Mouse (Mus musculus): ENCODE measurements around the gene Ovca2.

The Ovca2 gene

DNA sequence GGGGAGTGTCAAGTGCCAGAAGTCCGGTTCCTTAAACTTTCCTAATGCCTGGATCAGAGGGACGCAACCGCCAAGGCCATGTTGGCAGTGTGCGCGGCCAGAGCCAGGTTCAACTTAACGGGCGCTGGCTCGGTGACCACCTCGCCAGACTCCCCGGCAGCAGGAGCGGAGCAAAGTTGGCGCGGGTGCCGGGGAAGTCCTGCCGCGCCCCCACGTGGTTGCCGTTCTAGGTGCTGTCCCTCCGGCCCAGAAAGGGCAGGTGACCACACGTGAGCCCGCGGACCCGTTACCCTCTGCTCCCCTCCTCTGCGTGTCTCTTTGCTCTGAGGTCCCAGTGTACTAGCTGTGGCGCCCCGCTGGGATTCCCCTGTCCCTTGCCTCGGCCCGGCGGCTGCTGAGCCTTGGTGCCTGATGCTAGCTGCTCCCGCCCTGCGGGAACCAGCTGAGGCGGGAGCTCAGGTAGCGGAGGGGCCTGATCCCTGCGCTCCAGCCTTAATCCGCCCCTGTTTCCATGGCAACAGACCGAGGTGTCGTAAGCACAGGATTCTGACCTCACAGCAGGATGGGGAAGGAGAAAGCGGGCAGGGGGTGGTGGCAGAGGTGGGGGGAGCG lies 16.3 kb upstream of the Ovca2 start:
- in situ Hi-C loops (cut with MboI, MseI) = loop anchor here (5.0 kb wide), 1 partner anchor 87 kb away; no protein-coding TSS in a partner anchor

DNA sequence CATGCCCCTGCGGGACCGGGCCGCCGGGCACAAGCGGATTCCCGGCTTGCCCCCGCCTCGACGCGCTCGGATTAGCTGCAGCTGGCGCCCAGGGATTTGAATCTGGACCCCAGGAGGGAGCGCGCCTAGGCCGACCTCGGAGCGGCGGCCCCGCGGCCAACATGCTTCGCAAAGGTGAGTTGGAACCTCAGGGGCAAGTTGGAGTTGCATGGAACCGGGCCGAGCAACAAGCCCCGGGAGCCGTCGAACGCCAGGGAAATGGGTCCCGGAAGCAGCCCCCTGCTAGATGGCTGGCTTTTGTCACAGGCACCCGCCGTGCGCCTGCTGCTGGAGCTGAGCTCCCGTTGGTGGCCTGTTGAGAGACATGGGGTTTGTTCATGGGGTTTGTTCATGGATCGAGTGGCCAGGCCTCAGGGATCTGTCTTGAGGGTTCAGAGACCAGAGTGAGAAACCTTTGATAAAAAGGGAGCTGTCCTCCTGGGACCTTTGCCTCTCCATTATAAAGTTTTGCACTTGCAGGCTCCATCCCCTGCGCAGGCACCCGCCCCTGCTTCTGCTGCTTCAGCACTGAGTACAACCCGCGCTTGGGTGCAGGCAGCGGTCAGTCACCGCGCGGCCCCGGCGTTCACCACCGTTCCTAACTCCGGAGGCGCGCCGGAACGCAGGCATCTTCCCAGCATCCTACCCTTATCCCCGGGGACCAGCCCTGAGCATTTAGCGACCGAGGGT lies 15.7 kb upstream of the Ovca2 start:
- in situ Hi-C loops (cut with MboI, MseI) = loop anchor here (5.0 kb wide), 1 partner anchor 88 kb away; no protein-coding TSS in a partner anchor

DNA sequence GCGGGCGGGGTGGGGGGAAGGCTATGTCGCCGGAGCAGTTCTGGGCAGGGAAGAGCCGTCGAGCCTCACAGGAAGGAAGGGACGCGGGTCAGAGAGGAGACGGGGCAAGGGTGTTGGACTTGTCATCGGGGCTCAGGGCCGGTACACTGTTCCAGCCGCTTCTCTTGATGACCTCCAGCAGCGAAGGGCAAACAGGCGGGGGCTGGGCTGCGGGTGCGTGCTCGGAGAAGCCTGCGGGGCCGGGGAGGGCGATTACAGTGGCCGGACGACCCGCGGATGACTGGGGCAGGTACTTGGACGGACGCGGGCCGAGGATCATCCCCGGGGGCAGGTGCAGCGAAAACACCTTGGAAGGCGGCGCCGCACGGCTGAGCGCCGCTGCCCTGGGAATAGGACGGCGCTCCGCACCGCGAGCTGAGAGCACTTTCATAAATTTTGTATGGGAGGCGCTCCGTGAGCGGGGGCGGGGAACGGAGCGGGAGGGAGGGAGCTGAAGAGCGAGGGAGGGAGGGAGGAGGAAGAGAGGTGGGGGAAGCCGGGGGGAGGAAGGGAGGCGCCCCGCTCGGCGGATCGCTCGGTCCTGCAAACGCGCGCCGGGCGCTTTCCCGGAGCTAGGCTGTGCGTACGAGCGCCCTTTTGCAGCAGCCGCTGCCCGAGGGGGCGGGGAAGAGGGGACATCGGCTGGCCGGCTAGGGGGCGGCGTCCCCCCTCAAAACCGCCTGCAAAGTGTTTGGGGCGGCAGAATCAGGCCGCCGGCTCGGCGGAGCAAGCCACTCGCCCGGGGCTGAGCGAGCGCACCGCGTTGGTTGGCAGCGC lies 14.8 kb upstream of the Ovca2 start, which contains the start of gene Rtn4rl1:
TSS of gene Rtn4rl1 (plus strand) at position 528 of the 816 bp plus-strand sequence.
- in situ Hi-C loops (cut with MboI, MseI) = loop anchor here (5.0 kb wide), 1 partner anchor 89 kb away; no protein-coding TSS in a partner anchor

DNA sequence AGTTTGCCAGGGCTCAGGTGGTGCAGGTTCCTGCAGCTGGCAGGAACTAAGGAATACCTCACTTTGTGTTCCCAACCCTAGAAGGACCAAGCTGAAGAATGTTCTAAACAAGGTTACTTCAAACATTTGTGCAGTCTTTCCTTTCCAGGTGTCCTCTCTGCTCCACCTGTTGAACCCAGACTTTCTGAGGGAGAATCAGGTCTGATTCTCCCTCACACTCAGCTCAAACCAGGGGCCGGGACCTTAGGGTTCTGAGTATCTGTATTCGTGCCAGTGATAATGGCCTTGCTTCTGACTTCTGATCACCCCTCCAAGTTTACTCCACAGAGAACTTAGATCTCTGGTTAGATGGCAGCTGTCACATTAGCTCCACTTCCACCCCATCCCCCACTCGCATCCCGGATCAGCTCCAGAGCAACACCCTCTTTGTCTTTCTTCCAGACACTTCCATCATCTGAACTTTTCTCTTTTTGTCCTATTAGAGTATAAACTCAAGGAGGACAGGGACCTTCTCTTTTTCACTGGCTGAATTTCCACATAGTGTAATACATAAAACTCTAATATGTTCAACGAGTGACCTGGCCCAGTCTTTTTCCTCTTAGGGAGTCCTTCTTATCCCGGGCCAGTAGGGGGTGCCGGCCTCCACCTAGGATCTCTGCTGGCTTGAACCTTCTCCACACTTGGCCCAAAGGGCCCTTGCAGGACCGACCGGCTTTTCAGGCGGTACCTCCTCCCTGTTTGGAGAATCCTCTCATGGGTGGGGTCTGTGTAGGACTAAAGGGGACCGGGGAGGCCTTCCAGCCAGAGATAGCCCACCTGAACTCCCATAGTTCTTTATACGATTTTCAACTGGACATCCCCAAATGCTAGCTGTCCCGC lies 13.9 kb upstream of the Ovca2 start:
- in situ Hi-C loops (cut with MboI, MseI) = loop anchor here (5.0 kb wide), 1 partner anchor 90 kb away; no protein-coding TSS in a partner anchor

DNA sequence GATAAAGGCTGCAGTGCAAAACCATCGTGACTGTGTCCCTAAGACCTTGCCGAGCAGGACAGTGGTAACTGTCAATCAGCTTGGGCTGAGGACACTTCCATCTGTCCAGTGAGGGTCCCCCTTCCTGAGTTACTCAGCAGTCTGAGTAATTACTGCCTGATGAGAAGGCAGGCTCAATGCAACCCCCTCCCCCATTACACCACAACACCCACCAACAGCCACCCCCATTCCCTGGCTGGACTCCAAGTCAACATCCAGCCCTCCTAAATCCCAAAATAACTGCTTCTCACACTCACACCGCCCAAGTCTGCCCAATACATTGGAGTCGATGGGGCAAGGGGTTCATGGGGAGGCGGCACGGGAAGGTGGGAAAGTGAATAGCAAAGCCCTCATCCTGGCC lies 13.2 kb upstream of the Ovca2 start:
- in situ Hi-C loops (cut with MboI, MseI) = loop anchor here (5.0 kb wide), 1 partner anchor 90 kb away; no protein-coding TSS in a partner anchor

DNA sequence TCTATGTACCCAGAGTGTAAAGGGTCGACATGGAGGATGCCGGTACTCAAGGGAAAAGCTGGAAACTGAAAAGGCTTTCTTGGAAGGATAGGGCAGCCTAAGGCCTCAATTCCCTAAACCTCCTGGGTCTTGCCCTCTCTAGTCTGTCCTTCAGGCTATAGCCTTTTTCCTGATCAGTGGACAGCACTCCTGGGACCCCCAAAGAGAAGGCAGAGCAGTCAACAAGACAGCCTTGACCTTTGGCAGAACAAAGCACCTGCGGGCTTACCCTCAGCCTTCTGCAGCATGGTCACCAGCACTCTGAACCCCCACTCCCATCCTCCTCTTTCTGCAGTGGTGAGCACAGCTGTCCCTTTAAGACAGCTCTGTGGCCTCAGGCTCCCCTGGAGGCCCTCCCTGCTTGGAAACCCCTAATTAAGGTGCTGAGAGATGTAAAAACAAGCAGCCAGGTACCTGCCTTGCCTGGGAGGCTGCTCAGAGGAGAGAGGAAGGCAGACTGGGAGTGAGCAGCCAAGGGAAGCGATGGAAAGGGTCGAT lies 12.3 kb upstream of the Ovca2 start, which contains the start of gene Dph1:
TSS of gene Dph1 (minus strand) at position 337 of the 537 bp plus-strand sequence.
- in situ Hi-C loops (cut with MboI, MseI) = loop anchor here (5.0 kb wide), 1 partner anchor 91 kb away; no protein-coding TSS in a partner anchor

GRCm38 (mm10) chr11:75190371-75190724 lies 11.7 kb upstream of the Ovca2 start:
- in situ Hi-C loops (cut with MboI, MseI) = loop anchor here (5.0 kb wide), 1 partner anchor 92 kb away; no protein-coding TSS in a partner anchor

GRCm38 (mm10) chr11:75189713-75190370 lies 11.2 kb upstream of the Ovca2 start:
- in situ Hi-C loops (cut with MboI, MseI) = loop anchor here (5.0 kb wide), 1 partner anchor 92 kb away; no protein-coding TSS in a partner anchor

DNA sequence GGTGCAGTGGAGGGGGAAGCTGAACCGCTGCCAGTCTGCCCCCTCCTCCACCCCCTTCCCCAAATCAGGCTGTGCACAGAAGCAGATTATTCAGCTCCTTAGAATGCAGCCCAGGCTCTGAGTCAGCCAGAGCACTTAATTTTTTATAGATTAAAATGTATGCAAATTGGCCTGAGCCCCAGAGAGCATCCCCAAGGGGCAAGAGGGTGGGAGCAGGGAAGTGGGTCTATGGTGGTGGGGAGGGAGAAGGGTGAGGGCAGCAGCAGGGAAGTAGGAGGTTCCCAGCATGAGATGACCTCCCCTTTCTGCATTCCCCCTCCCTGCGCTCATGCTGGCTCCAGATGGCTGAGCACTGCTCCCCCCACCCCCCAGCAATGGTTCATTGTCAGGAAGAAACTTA lies 6.4 kb upstream of the Ovca2 start:
- in situ Hi-C loops (cut with MboI, MseI) = no loop called here

DNA sequence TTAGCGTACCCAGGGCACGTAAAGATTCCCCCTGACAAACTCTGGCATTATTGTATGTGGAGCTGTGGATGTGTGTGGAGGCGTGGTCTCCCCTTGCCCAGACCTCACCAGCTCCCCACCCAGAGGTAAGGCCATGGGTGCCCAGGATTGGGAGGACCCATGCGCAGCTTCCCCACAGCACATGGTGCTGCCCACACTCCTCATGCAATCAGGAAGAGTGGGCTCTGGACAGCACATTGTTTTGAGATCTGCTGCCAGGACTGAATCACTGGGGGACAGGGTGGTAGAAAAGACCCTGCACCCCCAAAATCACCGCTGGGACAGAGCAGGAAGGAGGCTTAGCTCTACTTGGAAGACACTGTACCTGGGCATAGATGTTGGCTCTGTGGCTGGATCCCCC lies 5.9 kb upstream of the Ovca2 start:
- in situ Hi-C loops (cut with MboI, MseI) = no loop called here

- in situ Hi-C loops (cut with MboI, MseI) = no loop called here
Observed at GRCm38 (mm10) chr11:75183917-75184570, 5.4 kb upstream of the Ovca2 start.

GRCm38 (mm10) chr11:75178011-75178410 lies 624 bp downstream of the Ovca2 start:
- in situ Hi-C loops (cut with MboI, MseI) = no loop called here

- in situ Hi-C loops (cut with MboI, MseI) = loop anchor here (5.0 kb wide), 1 partner anchor 337 kb away; no protein-coding TSS in a partner anchor
Observed at GRCm38 (mm10) chr11:75174574-75174973, 4.1 kb downstream of the Ovca2 start.

DNA sequence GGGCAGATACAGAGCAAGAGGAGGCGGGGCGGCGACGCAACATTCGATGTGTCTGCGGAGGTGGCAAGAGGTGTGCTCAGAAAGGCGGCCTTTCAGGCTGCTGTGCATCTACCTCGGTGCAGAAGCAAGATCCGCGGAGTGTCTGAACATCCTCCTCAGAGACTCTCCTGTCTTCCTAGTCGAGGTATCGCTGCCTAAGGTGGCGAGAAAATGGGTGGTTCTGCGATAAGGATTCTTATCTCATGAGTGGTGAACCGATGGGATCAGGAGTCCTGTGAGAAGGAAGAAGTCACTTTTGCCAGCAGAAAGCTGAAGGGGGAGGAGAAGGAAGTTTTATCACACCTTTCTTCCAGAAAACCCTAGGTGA lies 4.9 kb downstream of the Ovca2 start:
- in situ Hi-C loops (cut with MboI, MseI) = loop anchor here (5.0 kb wide), 1 partner anchor 336 kb away; no protein-coding TSS in a partner anchor

GRCm38 (mm10) chr11:75173095-75173798 lies 5.4 kb downstream of the Ovca2 start:
- in situ Hi-C loops (cut with MboI, MseI) = loop anchor here (5.0 kb wide), 1 partner anchor 336 kb away; no protein-coding TSS in a partner anchor

GRCm38 (mm10) chr11:75172151-75173094 lies 6.2 kb downstream of the Ovca2 start:
- in situ Hi-C loops (cut with MboI, MseI) = loop anchor here (5.0 kb wide), 1 partner anchor 335 kb away; no protein-coding TSS in a partner anchor

DNA sequence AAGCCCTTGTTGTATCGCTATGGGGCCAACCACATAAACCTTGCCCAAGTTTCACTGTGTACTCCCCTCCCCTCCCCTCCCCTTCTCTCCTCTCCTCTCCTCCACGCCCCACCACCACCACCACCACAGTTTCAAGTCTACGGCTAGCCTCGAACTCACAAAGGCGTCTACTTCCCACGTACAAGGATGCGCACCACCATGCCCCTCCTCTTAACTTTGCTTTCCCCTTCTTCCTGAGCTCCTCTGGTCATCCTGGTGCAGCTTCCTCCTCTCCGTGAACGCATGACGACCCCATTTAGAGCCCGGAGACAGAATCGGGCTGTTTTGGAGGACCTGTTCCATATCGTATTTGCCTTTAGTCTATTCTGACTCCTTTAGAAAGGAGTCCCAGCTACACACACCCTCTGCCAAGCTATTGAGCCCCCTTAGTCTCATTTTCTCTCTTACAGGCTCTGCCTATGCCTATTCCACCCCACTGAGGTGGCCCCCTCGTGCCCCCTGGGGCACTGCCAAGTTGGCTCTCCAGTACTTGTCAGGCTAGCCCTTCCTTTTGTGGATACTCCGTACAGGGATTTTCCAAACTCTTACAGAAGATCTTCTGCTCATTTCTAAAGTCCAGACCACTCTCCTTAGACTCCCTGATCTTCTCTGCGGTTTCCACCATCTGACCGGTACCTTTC lies 7.3 kb downstream of the Ovca2 start:
- in situ Hi-C loops (cut with MboI, MseI) = loop anchor here (5.0 kb wide), 1 partner anchor 334 kb away; no protein-coding TSS in a partner anchor
